In genomic region chr12:69333547-69333946, GRCm38 (mm10) we compare ENCODE assay signal across 8 mouse cellular contexts.
DNase-seq lines count a peak whose midpoint lies in the region; TF ChIP-seq lines count a peak whose summit lies in the region.
"Had no signal": no experiment of that assay in that cellular context is flagged by ENCODE, and none has a peak within 500 bp of the region (broad histone marks: within the 10 kb centered on the region; RNA-seq: fewer than 3 reads in every experiment).

No protein-coding gene starts in this region.

- DNase-seq in kidney, adult 9 months = peak; percentile 36
- DNase-seq in kidney, adult 11 months = no peak
- peak; percentile 64 for DNase-seq in ZHBTc4 (ENCODE audit: low read depth, low spot score)
- peak; percentile 48 to 51 for DNase-seq in kidney, postnatal 4 days
- peak; percentile 25 to 76 for DNase-seq in spleen, postnatal 10 days (ENCODE audit: low spot score in 2 of 2)
- DNase-seq in frontal cortex, postnatal 10 days (ENCODE audit: low spot score in 2 of 2) = no peak

- TF ChIP-seq CTCF in E14TG2a.4 (conservative IDR thresholded peaks at IDR 0.05; ENCODE audit: low read length) = peak; percentile 80

- H3K4me1 ChIP-seq in E14TG2a.4 (replicated peaks; ENCODE audit: low read depth, low read length) = no peaks in the 10 kb centered on the region
- H3K4me1 ChIP-seq: embryonic facial prominence, embryonic 15.5 days had no signal

- H3K27me3 ChIP-seq in E14TG2a.4 (ENCODE audit: insufficient read depth, low read length) = no peaks in the 10 kb centered on the region
- H3K27me3 ChIP-seq: embryonic facial prominence, embryonic 15.5 days had no signal

- no peak overlapping the region for H3K4me3 ChIP-seq in E14TG2a.4 (replicated peaks; ENCODE audit: low read length)
- H3K4me3 ChIP-seq: embryonic facial prominence, embryonic 15.5 days had no signal

- no peaks in the 10 kb centered on the region for H3K9me3 ChIP-seq in E14TG2a.4 (ENCODE audit: low read length)
- H3K9me3 ChIP-seq: embryonic facial prominence, embryonic 15.5 days had no signal

- peaks cover 89% of the 10 kb centered on the region for H3K36me3 ChIP-seq in E14TG2a.4 (ENCODE audit: insufficient read depth, low read length)

Comparison
In these comparisons a context has a peak if more than half of its experiments do, and no peak if none do; other contexts are left out.
1. DNase-seq: peak in kidney, adult 9 months (single experiment), ZHBTc4 (single experiment), kidney, postnatal 4 days (2 of 2) and spleen, postnatal 10 days (2 of 2); none in kidney, adult 11 months (single experiment) and frontal cortex, postnatal 10 days (0 of 2).